Mouse (Mus musculus) monocyte, adult 5-6 weeks (primary cell): ENCODE data around the gene Prkca. TPM values are rescaled to one million over a fixed set of nuclear protein-coding genes. Genes with fewer than 3 reads are reported as not detected.

ENCODE experiments used
- ATAC-seq: fragments of 153-309, 156-312 bp; replicated peaks from 2 replicates; pipeline ENCODE4 v1.8.0; 2017; ENCODE audit warnings: mild to moderate bottlenecking; ENCODE audit not compliant: low TSS enrichment, insufficient number of reproducible peaks, severe bottlenecking, poor library complexity, low FRiP score
- total RNA-seq: library from RNA; stranded (forward); fragments of 200-1000, 200-491, 200-594 nt; gene quantifications from 3 replicates; pipeline ENCODE4 v1.2.3, GENCODE M21; 2017

The Prkca gene
- total RNA-seq, 1 experiment from 2014 or later: 10.1 TPM

DNA sequence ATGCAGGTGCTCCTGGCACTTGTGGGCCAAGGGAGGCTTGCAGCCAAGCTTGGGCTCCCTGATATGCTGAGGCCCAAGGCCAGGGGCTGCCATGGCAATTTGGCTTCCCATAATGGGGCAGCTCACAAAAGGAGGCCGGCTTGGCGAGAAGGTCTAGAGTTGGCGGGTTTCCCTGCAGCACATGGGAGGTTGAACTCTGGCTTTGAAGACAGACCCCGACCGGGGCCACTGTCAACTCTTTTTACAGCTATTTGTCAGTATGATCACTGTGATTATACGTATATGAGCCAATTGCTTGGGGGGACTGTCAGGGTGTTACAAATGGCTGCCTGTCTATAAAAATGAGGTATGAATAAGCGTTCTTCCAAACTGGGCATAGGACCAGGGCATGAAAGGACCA, 378.3 kb downstream of the Prkca start:
- ATAC-seq: no peak

DNA sequence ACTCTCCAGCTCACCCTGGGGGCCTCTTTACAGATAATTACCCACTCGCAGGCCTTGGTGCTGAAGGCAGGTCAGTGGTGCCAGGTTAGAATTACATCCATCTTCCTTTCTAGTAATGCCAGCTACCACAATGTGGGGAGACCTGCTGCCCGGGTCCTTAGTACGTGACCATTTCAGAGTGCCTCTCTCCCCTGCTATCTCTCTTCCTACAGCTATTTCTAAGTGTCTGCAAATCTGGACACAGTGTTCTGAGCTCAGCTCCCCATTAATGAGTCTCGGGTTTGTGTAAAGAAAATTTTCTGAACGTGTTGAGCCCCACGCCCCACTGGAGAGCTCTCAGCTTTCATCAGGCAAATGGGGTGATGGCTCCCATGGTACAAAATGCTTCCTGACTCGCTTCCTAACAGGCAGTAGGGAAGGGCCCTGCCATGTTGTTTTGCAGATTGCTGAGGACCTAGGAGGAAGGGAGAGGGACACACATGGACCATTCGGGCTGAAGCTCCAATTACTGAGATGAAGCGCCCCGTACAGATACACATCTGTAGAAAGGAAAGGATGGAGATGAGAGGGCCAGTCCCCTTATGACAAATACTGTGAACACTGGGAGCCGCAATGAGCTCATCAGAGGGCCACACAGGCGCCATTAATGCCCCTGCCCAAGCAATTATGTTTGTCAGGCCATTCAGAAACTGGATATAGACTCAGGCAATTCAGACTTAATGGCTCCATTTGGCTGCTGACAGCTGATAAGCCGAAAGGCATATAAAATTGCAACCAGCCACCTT, 386.0 kb downstream of the Prkca start:
- no peak for ATAC-seq

DNA sequence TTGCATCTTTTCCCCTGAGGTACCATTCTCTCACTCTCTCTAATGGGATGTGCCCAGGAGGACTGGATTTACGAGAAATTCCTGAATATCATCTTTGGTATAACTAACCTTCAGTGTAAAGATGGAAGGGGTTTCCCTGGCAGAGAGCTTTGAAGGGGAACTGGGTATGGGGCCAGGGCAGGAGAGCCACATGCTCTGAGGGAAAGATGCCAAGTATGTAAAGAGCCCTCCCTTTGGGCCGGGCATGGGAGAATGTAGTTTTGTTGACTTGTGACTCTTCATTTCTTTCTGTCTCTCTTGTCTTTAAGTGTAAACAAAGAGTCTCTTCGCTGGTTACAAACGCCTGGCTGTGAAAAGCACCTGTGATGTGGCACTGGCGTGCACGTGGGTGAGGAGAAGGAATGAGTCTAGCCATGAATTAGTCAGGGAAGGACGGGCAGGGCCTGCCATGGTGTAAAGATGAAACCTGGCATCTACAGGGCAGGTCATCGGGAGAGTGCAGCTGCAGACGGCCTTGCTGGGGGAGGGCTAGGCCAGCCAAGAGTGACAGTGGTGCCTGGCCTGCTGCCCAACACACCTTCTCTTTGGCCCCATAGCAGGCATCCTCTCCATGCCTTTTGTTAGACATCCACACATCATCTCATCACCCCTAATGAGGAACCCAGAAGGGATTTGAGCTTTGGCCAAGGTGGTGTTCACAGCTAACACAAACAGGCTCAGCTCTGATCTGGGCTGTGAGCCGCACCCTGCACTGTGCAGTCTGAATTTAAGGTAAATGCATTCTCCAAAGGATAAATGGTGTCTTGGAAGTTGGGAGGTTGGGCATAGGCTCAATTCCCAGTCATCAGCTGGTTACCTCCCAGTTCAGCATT, 388.3 kb downstream of the Prkca start:
- no peak for ATAC-seq

DNA sequence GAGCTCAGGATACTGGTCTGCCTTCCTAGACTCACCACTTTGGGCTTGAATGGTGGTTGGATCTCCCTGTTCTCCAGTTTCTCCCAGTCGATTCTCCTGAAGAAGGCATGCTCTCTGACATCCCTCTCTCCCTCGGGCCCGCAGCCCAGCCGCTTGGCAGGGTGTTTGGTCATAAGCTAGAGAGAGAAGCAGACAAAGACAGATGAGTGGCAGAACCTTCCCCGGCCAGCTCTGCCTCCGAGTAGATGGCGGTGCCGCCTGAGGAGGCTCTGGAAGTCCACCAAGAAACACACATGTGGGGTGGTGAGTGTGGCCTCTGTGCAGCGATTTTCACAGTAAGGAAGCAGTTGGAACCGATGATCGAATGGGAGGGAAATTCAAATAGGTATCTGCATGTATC, 392.3 kb downstream of the Prkca start:
- ATAC-seq: no peak

DNA sequence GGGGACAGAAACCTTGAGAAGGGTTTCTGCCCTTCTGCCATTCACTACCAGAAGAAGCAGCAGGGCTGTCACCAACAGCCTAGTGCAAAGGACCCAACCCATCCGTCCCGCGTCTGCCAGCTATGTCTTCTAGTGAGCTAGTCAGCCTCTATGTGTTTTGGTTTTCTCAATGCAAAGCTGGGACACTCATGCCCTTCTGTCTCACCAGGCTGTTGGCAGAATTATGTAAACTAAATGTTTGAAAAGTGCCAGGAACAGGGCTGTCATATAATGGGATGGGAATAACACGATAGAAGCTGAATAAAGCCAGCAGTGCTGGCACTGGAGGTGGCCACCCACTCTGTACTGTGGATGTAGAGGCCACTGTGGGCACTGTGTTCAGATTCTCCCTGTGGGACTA, 393.1 kb downstream of the Prkca start:
- ATAC-seq: no peak

DNA sequence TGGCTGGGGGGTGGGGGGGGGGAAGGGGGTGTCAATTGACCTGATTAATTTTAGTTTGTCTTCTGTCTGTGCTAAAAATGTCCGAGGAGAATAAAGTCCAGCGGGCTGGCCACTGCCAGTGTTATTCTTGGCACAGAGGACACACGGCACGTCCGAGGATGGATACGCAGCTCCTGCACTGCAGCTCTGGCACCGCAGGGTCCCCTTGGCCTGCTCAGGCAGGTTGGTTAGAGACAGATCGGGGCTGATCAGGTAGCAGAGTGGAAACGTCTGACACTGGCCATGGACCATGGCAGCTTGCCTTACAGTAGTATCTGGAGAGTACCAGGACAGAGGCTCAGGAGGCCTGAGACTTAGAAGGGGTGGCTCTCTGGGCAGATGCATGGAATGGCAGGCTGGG, 393.5 kb downstream of the Prkca start:
- ATAC-seq: no peak

DNA sequence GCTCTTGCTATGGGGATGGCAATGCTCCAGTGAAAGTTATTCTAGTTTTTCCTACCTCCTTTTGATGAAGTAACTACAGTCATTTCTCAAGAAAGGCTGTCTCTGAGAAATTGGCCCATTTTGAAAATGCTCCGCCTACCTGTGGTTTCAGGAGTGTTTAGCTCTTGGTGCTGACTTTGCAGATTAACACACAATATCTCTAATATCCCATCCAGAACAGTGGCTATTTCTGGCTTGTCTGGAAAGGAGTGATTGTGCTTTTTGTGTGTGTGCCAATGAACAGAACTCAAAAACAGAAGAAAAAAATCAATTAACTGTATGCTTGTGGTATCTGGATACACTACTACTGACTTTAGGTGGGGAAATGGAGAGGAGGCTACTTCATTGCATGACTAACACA, 395.8 kb downstream of the Prkca start:
- no peak for ATAC-seq

DNA sequence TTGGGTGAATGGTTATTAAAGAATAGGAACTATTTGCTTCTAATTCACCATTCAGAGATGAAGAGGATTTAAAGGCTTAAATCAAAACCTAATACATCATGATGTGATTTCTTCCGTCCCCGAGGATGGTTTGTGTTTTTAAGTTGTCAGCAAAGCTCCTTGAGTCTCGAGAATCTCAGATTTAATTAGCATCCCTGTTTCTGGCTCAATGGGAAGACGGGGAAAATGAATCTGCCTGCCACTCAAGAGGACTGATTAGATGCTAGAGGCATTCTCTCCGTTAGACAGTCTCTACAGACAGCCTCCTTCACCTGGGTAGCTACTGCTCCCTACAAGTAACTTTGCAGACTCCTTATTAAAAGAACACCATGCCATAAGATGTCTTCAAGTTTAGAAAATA, 396.9 kb downstream of the Prkca start:
- no peak for ATAC-seq

DNA sequence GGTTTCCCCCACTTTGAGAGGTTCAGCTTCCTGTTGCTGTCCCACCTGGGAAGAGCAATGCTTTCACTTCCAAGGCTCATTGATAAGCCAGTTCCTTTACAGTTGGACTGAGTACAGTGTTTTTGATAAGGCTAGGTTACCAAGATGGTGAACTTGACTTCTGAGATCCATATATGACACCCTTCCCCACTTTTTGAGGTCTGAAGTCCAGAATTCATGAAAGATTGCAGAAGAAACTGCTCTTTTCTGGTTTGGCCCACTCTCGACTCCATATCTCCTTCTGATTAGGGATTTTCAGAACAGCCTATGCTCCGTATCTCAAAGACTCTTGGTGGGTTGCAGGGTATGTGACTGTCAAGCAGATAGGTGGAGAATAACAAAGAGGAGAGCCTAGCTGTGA, 406.8 kb downstream of the Prkca start:
- no peak for ATAC-seq

DNA sequence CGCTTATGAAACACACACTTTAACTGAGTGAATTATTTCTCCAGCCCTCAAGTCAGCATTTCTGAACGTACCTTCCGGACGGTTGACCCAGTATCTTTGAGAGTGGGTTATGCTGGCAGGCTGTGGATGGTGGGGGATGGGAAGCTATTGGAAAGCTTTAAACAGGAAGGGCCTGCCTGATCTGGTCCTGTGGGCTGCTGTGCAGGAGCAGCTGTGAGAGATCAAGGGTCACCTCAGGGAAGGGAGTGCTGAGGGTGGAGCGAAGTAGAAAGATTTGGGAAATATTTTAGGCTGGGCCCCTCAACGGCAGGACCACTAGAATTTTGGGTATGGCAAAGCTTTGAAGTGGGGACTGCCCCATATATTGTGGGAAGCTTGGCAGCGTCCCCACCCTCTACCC, 412.0 kb downstream of the Prkca start:
- no peak for ATAC-seq

DNA sequence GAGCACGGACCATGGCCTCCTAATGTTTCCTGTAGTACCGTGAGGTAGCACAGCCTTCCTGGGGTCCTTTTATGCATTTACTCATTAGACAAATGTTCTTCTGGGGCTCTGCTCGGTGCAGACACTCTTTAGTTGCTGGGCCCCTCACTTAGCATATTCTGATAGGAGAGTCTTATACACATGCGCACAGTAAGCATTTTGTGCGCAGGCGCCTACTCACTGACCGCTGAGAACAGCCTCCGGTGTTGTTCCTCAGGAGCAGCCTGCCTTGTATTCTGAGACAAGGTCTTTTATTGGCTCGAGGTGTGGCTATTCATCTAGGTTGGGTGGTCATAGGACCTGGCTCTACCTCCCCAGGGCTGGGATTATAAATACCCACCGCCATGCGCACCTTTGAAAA, 412.4 kb downstream of the Prkca start:
- ATAC-seq: no peak

DNA sequence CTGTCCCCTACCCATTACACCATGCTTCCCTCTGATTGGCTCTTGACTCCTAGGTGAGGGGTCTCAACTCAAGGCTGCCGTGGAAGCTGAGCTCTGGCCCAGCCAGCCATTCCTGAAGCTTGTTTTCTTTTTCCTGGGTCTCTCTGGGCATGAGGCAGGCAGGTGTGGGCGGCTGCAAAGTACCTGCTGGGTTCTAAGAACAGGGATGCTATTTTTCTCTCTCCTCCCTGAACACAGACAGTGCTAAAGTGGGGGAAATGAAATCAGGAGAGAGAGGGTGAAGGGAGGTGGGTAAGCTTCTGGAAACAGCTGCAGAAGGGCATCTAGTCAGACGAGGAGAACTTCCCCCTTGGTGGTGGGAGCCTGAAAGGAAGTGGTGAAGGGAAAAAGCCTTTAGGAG, 414.0 kb downstream of the Prkca start:
- no peak for ATAC-seq

DNA sequence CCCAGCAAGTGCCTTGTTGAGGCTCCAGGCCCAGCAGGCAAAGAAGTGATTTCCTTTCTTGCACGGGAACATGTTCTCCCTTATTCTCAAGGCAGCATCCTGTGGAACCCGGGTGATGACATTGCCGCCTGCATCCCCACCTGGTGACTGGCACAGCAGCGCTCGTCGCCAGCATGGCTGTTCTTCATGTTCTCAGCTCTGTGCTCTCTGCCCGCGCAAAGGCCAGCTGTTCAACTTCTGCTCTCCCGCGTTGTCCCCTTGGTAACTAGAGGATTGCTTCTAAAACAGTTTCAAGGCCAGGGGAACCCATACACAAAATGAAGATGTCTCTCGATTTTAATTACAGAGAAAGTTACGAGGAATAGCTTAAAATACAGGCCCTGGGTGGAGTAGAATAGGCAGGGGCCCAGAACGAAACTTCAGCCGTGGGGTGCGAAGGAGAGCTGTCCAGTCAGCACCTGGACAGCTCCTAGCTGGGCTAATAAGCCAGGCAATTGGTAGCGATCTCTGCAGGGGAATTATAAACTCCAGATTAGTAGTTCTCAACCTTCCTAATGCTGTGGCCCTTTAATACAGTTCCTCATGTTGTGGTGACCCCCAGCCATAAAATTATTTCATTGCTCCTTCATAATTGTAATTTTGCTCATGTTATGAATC, 423.7 kb downstream of the Prkca start:
- ATAC-seq: no peak

DNA sequence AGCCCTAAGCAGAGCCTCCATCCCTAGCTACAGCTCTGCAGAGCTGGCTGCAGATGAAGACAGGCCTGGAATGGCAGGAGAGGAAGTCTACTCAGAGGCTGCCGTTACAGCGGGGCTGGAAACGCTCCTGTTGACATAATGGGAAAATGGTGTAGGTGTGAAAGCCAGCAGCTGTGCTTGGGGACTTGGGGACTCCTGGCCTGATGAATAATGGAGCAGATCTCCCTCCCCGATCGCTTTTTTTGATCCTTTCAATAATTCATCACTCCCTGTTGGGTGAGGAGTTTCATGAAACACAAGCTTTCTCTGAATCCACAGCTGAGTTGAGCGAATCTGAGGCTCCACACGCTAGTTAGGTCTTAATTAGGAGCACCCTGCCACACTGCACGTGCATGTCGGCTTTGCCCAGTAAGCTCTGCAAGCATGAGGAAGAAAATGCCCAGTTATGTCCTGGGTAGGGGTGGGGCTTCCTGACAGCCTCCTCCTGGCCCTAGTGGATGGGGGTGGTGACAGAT, 425.9 kb downstream of the Prkca start:
- ATAC-seq: no peak

DNA sequence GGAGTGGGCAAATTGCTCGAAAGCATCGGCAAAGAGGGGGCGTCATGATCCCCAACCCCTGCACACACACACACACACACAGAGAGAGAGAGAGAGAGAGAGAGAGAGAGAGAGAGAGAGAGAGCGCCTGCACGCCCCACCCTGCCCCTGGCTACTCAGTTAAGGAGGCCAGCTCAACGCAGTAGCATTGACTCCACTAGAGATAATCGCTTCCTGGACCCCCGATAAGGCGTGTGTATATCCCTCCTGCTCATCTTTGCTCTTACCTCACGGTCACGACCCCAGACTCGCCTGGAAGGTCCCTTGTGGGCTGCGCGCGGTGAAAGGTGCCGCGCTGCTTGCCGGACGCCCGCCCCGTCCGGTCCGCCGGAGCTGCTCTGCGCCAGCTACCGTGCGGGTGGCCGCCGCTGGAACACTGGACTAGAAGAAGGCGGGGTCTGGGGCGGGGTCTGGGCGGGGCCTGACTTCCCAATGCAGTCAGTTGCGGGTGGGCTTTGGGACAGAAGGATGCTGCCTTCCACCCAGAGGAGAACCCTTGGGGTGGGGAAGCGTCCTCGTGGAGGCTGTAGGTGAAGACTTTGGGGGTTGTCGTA, 429.0 kb downstream of the Prkca start, which contains the start of gene Cacng5:
Gene Cacng5 (minus strand): TSS at position 422 of the 593 bp plus-strand sequence.
- ATAC-seq: no peak

DNA sequence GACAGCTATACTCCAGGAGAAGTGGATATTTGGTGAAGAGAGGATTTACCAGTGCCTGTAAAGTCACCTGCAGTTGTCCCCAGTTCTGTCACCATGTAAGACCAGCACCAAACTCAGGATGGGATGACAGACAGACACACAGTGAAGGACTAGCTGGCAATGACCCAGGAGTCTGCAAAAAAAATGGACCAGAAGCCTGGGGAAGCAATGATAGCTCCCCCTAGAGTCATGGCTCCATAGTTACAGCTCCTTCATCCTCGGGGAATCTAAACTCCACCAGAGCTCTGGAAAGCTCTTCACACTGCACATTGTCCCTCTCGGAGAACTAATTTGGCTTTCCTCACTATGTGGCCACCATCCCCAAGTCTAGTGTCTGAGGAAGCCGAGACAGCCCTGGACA, 430.4 kb downstream of the Prkca start:
- ATAC-seq: no peak

DNA sequence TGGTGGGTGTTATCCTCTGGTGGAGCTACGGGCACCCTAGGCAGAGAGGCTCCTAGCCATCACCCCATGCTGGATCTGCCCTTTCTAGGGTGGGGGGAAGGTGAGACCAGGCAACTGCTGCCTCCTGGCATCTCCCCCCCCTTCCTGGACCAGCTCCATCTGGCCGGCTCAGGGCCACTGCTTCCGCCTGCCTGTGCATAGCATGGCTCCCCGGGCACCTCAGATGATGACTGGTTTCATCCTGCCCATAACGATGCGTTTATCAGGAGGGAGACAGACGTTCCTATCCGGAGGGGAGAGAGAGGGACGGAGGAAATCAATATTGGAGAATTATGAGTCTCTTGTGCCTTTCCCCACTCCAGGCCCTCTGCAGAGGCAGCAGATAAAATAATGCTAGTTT, 438.4 kb downstream of the Prkca start:
- ATAC-seq: no peak

DNA sequence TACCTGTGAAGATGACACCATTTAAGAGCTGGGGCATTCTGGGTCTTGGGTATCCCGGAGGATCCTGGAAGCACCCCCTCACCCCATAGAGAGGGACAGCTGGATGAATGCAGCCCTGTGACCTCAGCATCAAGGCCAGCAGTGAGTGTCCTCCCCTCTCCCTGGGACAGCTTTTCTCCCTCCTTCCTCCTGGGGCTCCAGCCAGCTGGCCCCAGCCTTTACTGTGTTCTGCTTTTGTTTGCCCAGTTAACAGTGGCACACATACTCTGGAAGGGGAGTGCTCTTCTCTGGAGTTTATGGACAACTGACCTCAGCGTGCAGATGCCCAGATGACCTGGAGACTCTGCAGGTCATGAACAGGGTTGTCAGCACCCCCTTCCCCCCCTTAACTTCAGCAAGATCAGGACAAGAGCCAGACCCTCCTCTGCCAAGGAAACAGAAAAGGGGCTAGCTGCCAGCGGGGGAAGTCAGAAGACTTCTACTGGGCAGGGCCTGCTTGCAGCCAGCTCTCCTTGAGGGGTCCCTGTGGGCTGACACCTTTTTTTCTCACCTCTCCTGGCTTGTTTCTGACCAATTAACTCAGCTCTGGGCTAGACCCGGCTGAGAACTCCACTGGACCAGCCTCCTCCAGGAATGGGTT, 439.6 kb downstream of the Prkca start:
- no peak for ATAC-seq

DNA sequence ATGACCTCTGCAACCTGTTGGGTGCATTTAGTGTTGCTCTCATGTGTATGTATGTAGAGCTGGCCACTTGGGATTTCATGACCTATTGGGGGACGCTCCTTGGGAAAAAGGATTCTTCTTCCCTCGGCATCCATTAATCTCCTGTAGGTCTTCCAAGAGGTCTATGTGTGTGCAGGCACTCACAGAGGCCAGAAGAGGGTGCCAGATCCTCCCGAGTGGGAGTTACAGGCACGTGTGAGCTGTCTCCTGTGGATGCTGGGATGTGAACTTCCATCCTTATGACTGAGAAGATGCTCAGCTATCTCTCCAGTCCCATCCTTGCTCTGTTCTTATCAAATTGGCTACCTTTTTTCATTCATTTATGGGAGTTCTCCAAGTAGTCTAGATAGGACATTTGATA, 443.3 kb downstream of the Prkca start:
- ATAC-seq: no peak
